Mouse (Mus musculus) kidney, adult 18-20 months (tissue): ENCODE results near the gene Rap2a.

Experiments
- DNase-seq: peaks from one replicate; pipeline ENCODE4 v3.0.0; 2021

Gene Rap2a

DNA sequence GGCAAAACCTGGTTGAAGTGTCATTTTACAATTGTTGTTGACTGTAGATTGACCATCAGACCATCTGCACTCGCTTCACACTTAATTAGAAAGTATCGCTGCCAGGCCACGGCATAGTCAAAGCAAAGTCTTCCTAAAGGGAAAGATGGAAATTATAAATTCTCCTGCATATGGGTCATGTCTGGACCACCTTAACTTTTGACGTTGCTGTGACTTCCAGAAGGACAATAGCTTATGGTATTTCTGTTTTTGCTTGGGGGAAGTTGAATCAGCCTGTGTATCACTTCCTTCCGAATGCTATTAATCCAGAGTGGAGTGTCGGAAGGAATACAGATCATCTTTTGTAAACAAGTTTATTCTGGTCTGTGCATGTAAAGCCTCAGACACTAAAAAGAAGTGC is 65.6 kb downstream of the Rap2a start:
- DNase-seq: no peak

DNA sequence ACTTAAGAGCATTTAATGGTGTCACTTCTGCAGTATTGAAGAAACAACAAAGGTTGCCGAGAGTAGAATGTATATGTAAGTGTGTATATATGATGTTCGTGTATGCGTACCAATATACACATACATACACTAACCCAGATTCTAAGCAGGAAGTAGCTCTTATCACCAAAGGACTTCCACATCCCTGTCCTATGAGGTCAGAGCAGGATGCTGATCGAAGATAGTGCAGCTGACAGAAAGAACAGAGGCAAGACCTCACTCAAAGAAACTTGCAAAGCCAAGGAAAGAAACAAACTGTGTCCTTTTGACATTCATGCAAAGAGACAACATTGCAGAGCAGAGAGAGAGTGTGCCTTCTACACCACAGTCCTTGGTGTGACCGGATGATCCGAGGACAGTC is 66.3 kb downstream of the Rap2a start:
- DNase-seq: no peak

DNA sequence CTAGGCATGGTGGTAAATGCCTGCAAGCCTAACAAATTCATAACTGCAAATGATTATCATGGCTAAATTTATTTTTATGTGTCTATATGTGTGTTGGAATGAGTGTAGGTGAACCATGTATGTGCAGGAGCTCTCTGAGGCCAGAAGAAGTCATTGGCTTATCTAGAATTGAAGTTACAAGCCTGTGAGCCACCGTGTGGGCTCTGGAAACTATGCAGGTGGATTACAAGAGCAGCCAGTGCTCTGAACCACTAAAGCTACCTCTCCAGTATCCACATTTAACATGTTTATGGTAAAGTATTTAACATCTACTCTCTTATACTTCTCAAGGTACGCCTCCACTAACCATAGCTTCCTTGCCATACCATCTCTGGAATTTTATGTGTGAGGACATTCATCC is 66.7 kb downstream of the Rap2a start:
- no peak for DNase-seq
